Mouse (Mus musculus) adrenal gland, adult (tissue): ENCODE results near the gene Olfr1432.
"Not testable (repeated sequence)": the region's sequence is repeated elsewhere in the genome, so short reads cannot be mapped to it uniquely, and the experiment has no call there.

Source experiments
- DNase-seq, 2 experiments: peaks; one replicate each; pipeline ENCODE4 v3.0.0; 2022 to 2023; ENCODE audit warnings: low spot score in 1 of 2; ENCODE audit not compliant: inconsistent age in 2 of 2

Olfr1432 gene

GRCm38 (mm10) chr19:12232496-12232895 is at the start of gene Olfr1432:
TSS of gene Olfr1432 (minus strand) at chr19:12232596.
- DNase-seq: not testable (repeated sequence)

GRCm38 (mm10) chr19:12279554-12279953 is 47.2 kb upstream of the Olfr1432 start, which contains the start of gene Olfr1434:
TSS of gene Olfr1434 (plus strand) at chr19:12279854.
- no peak for DNase-seq

DNA sequence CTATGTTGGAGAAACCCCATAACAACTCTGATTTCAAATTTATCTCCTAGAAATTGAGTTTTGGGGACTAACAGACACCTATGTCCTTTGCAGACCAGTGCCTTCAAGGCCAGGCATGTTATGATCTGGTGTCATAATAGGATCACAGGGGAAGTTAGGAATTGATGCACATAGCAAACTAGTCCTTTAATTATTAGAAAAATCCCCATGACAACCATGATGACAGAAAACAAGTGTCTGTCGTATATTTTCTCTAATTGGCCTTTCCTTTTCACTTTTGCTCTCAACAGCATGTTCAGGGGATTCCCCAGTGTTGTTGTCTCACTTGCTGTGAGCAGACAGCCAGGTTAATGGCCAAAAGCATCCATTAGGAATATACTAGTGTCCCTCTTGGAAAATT is 28.3 kb upstream of the Olfr1432 start, which contains the start of gene Olfr235:
Gene Olfr235 (plus strand): TSS at position 301 of the 400 bp plus-strand sequence.
- DNase-seq: peak in 1 of 2 experiments; percentile 54

DNA sequence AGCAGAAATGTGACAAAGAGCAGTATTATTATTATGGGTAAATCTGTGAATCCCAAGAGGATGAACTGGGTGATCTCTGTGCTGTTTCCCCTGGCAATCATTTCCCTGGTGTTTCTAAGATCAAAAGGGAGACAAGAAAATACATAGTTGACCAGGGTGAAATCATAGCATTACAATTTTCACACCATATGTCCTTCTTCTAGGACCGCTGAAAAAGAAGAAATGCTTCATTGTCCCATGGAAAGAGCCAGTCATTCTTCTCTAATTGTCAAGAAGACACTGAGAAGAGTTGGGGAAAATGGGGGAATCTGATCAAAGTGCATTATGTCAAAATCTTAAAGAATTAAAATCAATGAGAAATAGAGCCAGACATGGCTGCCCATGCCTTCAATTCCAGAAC is 9.2 kb upstream of the Olfr1432 start, which contains the start of gene Olfr262:
Gene Olfr262 (minus strand): TSS at position 101 of the 400 bp plus-strand sequence.
- no peak for DNase-seq

GRCm38 (mm10) chr19:12200334-12200733 is 32.1 kb downstream of the Olfr1432 start, which contains the start of gene Olfr1431:
TSS of gene Olfr1431 (plus strand) at chr19:12200634.
- DNase-seq: no peak

DNA sequence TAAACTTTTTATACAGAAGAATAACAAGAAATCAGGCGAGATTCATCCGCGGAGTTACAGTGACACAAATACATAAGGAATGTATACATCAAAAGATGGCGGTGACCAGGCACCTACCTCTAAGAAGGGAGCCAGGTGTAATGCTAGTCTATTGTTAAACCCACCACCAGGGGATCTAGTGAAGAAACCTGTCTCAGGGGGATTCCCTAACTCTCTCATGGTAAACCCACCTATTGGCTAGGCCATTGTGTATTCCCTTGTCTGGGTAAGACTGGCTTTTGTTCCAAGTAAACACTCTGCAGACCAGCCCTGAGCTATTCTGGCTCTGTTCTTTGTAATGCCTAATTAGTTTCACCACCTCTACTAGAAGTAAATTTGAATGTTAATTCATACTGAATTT is 33.3 kb downstream of the Olfr1432 start:
- not testable (repeated sequence) for DNase-seq
